13 mouse cellular contexts compared by ENCODE assay signal in genomic region chr3:51869980-51870379, GRCm38 (mm10).
DNase-seq lines count a peak whose midpoint lies in the region; ATAC-seq and TF ChIP-seq lines count a peak whose summit lies in the region.
"Had no signal": no experiment of that assay in that cellular context is flagged by ENCODE, and none has a peak within 500 bp of the region (broad histone marks: within the 10 kb centered on the region; RNA-seq: fewer than 3 reads in every experiment).

No protein-coding gene starts in this region.

- no peaks in the 10 kb centered on the region for H3K36me3 ChIP-seq in hindbrain, embryonic 14.5 days (replicated peaks; ENCODE audit: control insufficient read depth, insufficient read depth)
- no peaks in the 10 kb centered on the region for H3K36me3 ChIP-seq in neural tube, embryonic 12.5 days
- H3K36me3 ChIP-seq: embryonic facial prominence, embryonic 12.5 days; limb, embryonic 13.5 days had no signal

- H3K27ac ChIP-seq in cortical plate, adult 2 months (ENCODE audit: insufficient read depth, low read length) = peak overlapping the region; percentile 19; the same call in 1 of the 2 replicates
- peak overlapping the region; percentile 60 for H3K27ac ChIP-seq in hindbrain, embryonic 14.5 days
- H3K27ac ChIP-seq in neural tube, embryonic 12.5 days = peak overlapping the region; percentile 53
- H3K27ac ChIP-seq: embryonic facial prominence, embryonic 12.5 days; limb, embryonic 13.5 days had no signal

- peaks cover 5% of the 10 kb centered on the region; the same call in 1 of the 2 replicates for H3K4me1 ChIP-seq in cortical plate, adult 2 months (ENCODE audit: control insufficient read depth, insufficient read depth, low read length)
- peaks cover 39% of the 10 kb centered on the region for H3K4me1 ChIP-seq in hindbrain, embryonic 14.5 days (replicated peaks; ENCODE audit: control insufficient read depth, insufficient read depth, low read length)
- peaks cover 21% of the 10 kb centered on the region for H3K4me1 ChIP-seq in neural tube, embryonic 12.5 days

- TF ChIP-seq POLR2A in cortical plate, adult 2 months (IDR thresholded peaks at IDR 0.05; ENCODE audit: extremely low read depth, insufficient read depth, low read length) = no peak

- no peaks in the 10 kb centered on the region for H3K27me3 ChIP-seq in hindbrain, embryonic 14.5 days (ENCODE audit: control insufficient read depth, insufficient read depth, low read length)
- no peaks in the 10 kb centered on the region for H3K27me3 ChIP-seq in neural tube, embryonic 12.5 days (replicated peaks)
- H3K27me3 ChIP-seq: embryonic facial prominence, embryonic 12.5 days; limb, embryonic 13.5 days had no signal

- peak overlapping the region; percentile 9; the same call in 1 of the 2 replicates for H3K9ac ChIP-seq in hindbrain, embryonic 14.5 days
- H3K9ac ChIP-seq in neural tube, embryonic 12.5 days = no peak overlapping the region
- H3K9ac ChIP-seq: embryonic facial prominence, embryonic 12.5 days; limb, embryonic 13.5 days; lung, embryonic 14.5 days had no signal

- no peak overlapping the region for H3K4me3 ChIP-seq in cortical plate, adult 2 months (ENCODE audit: insufficient read depth, low read length)
- H3K4me3 ChIP-seq in hindbrain, embryonic 14.5 days (replicated peaks; ENCODE audit: low read length) = no peak overlapping the region
- H3K4me3 ChIP-seq in neural tube, embryonic 12.5 days = no peak overlapping the region
- H3K4me3 ChIP-seq: embryonic facial prominence, embryonic 12.5 days; limb, embryonic 13.5 days had no signal

- ATAC-seq in hindbrain, embryonic 14.5 days (ENCODE audit: low FRiP score) = peak; percentile 62
- ATAC-seq in neural tube, embryonic 12.5 days (ENCODE audit: low FRiP score, low read depth) = no peak
- ATAC-seq in erythroblast, adult 5-6 weeks (replicated peaks; ENCODE audit: low FRiP score, poor library complexity, severe bottlenecking) = no peak

- TF ChIP-seq CTCF in cortical plate, adult 2 months (IDR thresholded peaks at IDR 0.05; ENCODE audit: extremely low read depth, insufficient read depth, low read length) = no peak

- WGBS in hindbrain, embryonic 14.5 days = 27% methylated on average over 6 of the region's 6 CpGs
- WGBS in neural tube, embryonic 12.5 days = 46% methylated on average over 6 of the region's 6 CpGs

- H3K9me3 ChIP-seq in hindbrain, embryonic 14.5 days (ENCODE audit: control insufficient read depth, low read length) = no peaks in the 10 kb centered on the region
- H3K9me3 ChIP-seq in neural tube, embryonic 12.5 days = no peaks in the 10 kb centered on the region
- H3K9me3 ChIP-seq: embryonic facial prominence, embryonic 12.5 days; limb, embryonic 13.5 days had no signal

- 0 out of 2 replicates have a peak overlapping the region, but pooled peaks have one; percentile 10 for H3K4me2 ChIP-seq in hindbrain, embryonic 14.5 days (replicated peaks)
- H3K4me2 ChIP-seq in neural tube, embryonic 12.5 days (replicated peaks) = no peak overlapping the region
- H3K4me2 ChIP-seq: embryonic facial prominence, embryonic 12.5 days; limb, embryonic 13.5 days; lung, embryonic 14.5 days had no signal

- DNase-seq in layer of hippocampus, adult 18-20 months (ENCODE audit: low spot score in 2 of 2) = peak; percentile 29 to 70
- no peak for DNase-seq in layer of hippocampus, adult 9-10 months (ENCODE audit: low spot score)
- no peak for DNase-seq in hindbrain, embryonic 14.5 days (ENCODE audit: low spot score)
- DNase-seq in thymus, postnatal 4 days = no peak
- DNase-seq in adrenal gland, adult 18-20 months (ENCODE audit: low spot score in 2 of 2) = no peak
- DNase-seq: adrenal gland, adult 8-10 months; lung, embryonic 14.5 days; thymus, adult 2 months had no signal

Comparison
In these comparisons a context has a peak if more than half of its experiments do, and no peak if none do; other contexts are left out.
1. DNase-seq: peak in layer of hippocampus, adult 18-20 months (2 of 2); none in layer of hippocampus, adult 9-10 months (single experiment), hindbrain, embryonic 14.5 days (single experiment), thymus, postnatal 4 days (single experiment) and adrenal gland, adult 18-20 months (0 of 2).
2. Peak in every context shown above with its lines, with median percentiles within 50 percentile points of each other: H3K27ac ChIP-seq.